Mouse (Mus musculus) CH12.LX (cell line): ENCODE data around the gene Tagln2.

Source experiments
- CTCF ChIP-seq, 2 experiments: IDR thresholded peaks in 1 of 2; conservative IDR thresholded peaks in 1 of 2; 2 replicates each; pipeline ENCODE4 v1.5.1; 2011 to 2012; ENCODE audit warnings: low read depth in 2 of 2, low read length in 2 of 2, improper control_type of control experiment in 1 of 2, inconsistent platforms in 1 of 2, mild to moderate bottlenecking in 1 of 2, moderate library complexity in 1 of 2
- ETS1 ChIP-seq: conservative IDR thresholded peaks from 2 replicates; pipeline ENCODE4 v1.6.1; 2012; ENCODE audit warnings: low read depth, mild to moderate bottlenecking, inconsistent platforms, low read length, improper control_type of control experiment, moderate library complexity
- GABPA ChIP-seq: IDR thresholded peaks from 2 replicates; pipeline ENCODE4 v1.6.1; 2012; ENCODE audit warnings: low read depth, low read length, improper control_type of control experiment, inconsistent platforms; ENCODE audit not compliant: insufficient replicate concordance
- HCFC1 ChIP-seq: IDR thresholded peaks from 2 replicates; pipeline ENCODE4 v1.6.1; 2012; ENCODE audit warnings: low read depth, mild to moderate bottlenecking, inconsistent platforms, low read length, improper control_type of control experiment
- MEF2A ChIP-seq: IDR thresholded peaks from 2 replicates; pipeline ENCODE4 v1.6.1; 2014; ENCODE audit warnings: low read depth, mild to moderate bottlenecking, inconsistent platforms, low read length, improper control_type of control experiment, borderline replicate concordance
- MXI1 ChIP-seq: IDR thresholded peaks from 2 replicates; pipeline ENCODE4 v1.6.1; 2011; ENCODE audit warnings: mild to moderate bottlenecking, low read depth, low read length, improper control_type of control experiment
- POLR2A ChIP-seq: IDR thresholded peaks from 2 replicates; pipeline ENCODE4 v1.6.1; 2011; ENCODE audit warnings: low read depth, mild to moderate bottlenecking, improper control_type of control experiment, low read length
- TBP ChIP-seq: conservative IDR thresholded peaks from 2 replicates; pipeline ENCODE4 v1.6.1; 2011; ENCODE audit warnings: low read depth, low read length, improper control_type of control experiment
- TCF12 ChIP-seq: IDR thresholded peaks from 2 replicates; pipeline ENCODE4 v1.6.1; 2014; ENCODE audit warnings: low read depth, mild to moderate bottlenecking, inconsistent platforms, low read length, improper control_type of control experiment
- UBTF ChIP-seq: IDR thresholded peaks from 2 replicates; pipeline ENCODE4 v1.6.1; 2012; ENCODE audit warnings: low read depth, mild to moderate bottlenecking, inconsistent platforms, low read length, improper control_type of control experiment, moderate library complexity
- ZC3H11A ChIP-seq: IDR thresholded peaks from 2 replicates; pipeline ENCODE4 v1.6.1; 2012; ENCODE audit warnings: low read depth, mild to moderate bottlenecking, inconsistent platforms, low read length, improper control_type of control experiment

DNA sequence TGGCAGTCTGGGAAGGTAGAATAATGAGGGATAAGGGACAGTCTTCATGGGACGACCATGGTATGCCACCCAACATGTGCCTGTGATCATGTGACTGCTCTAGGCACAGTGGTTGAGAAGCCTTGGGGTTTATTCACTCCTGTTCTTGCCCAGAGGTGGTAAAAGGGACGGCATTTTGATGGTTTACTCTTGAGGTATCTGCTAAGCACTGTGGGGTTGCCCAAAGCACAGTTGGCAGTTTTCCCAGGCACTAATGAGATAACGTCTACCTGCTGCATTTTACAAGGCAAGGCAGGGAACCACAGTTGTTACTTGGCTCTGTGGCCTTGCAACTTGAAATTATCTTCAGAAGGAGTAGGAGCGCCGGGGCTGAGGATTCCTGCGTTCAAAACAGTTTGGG, 40.0 kb downstream of the Tagln2 start:
- TF ChIP-seq ZC3H11A (no peak), HCFC1 (no peak), CTCF (conservative IDR thresholded peaks at IDR 0.05 in 1 of 2, IDR thresholded peaks at IDR 0.05 in 1 of 2; ENCODE audit: low read depth in 2 of 2, low read length in 2 of 2) (no peak), POLR2A (no peak), MXI1 (no peak), TCF12 (no peak), ETS1 (no peak), UBTF (no peak), TBP (no peak), MEF2A (no peak), GABPA (no peak)
